Mouse (Mus musculus) retina, adult 2 months (tissue): ENCODE results near the gene B230217C12Rik.

Source experiments
- DNase-seq: peaks from one replicate; pipeline ENCODE4 v3.0.0-alpha.2; 2012; ENCODE audit warnings: low read depth, low spot score

The B230217C12Rik gene

GRCm38 (mm10) chr11:97809235-97810121 lies 31.1 kb upstream of the B230217C12Rik start:
- DNase-seq: no peak

DNA sequence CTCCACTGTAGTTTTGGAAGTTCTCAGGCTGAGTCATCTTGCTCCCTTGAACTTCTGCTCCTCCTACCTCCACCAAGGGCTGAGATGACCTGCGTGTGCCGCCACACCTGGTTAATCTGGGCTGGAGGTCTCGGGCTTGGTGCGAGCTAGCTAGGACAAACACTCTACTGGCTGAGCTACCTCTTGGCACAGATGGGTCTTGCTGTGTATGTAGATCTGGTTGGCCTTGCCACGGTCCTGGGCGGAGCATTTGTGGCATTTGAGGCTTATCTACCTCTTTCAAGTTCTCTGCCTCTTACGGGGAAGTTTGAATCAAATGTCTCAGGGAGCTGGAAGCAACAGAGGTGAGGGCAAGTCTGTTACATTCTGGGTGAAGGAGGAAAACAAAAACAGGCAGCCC lies 30.2 kb upstream of the B230217C12Rik start:
- DNase-seq: no peak

DNA sequence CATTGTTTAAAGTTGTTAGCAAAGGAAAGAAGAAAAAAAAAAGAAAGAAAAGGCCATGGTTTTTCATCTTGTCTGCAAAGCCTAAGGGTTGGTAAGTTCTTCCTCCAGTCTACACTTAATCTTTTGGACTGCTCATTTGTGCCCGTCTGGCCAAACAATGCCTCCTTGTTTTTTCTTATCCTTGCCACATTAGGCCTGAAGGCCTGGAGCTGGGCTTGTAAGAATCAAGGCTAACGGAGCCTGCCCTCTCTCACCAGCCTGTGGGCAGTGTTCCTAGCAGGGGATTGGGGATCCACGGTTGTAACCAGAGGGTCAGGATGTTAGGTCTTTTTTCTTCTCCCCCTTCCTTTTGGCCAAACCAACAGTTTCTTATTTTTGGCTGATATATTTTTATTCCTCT lies 29.6 kb upstream of the B230217C12Rik start:
- DNase-seq: no peak

DNA sequence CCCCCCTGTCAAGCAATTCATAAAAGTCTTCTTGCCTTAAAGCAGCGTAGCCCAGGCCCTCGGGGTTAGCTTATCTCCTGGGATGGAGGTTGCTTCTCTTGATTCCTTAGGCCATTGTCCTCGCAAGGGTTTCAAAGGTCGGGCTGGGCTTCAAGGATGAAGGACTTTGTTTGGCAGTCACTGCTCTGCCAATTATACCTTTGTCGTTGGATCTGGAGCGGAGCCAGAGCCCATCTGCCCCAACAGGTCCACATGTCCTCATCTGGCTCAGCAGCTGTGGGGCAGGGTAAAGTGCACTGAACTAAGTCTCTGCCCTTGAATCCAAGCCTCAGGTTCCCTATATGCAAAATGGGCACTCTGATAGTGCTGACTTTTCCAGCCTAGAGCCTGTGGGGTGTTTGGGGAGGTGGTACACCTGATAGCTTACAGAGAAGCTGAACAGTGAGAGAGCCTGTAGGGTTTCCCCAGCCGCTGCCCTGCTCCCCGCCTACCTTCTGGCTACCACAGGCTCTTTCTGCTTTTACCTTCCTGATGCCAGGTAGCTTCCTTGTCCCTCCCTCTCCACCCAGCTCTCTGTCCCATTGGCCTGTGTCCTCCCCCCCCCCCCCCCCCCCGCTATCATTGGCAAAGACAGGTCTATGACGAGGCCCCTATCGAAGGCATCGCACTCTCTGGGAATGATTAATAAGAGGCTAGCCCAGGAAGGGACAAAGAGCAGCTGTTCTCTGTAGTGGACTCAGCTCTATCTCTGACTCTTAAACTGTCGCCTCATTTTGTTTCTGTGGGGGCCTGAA lies 28.8 kb upstream of the B230217C12Rik start:
- no peak for DNase-seq

- DNase-seq: no peak
Observed at GRCm38 (mm10) chr11:97812491-97812921, 28.1 kb upstream of the B230217C12Rik start.

DNA sequence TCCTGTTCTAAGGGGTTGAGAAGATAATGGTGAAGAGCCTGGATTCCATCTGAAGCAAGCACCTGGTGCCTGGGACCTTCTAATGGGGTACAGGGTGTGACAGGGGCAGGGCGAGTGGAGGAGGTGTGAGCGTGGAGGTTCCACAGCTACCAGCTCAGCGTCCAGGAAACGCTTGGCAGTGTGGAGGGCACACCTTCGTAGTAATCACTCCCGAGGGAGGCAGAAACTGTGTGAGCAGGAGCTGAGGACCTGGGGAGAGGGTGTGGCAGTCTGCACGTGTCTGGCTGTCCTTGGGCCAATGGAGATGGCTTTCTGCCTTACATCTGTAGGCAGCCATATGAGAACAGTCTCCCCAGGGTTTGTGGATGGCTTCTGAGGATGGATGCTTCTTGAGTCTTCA lies 27.5 kb upstream of the B230217C12Rik start:
- no peak for DNase-seq

GRCm38 (mm10) chr11:97813746-97814515 lies 26.6 kb upstream of the B230217C12Rik start:
- no peak for DNase-seq

DNA sequence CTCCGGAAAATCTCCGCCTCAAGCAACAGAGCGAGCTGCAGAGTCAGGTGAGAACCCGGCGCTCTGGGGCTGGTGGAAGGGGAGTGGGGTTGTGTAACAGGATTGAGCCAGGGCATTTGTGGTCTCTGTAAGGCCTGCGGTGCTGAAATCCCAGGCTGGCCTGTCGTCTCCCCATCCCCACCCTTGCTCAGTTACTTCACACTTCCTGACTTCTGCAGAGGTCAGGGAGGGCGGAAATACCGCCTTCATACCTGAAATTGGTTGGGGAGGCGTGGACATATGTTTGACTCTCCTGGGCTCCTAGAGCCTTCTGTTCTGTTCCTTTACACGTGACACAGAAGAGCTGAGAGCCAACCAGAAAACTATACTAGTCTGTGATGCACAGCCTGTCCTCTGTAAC lies 24.8 kb upstream of the B230217C12Rik start:
- no peak for DNase-seq

- no peak for DNase-seq
Observed at GRCm38 (mm10) chr11:97816176-97816575, 24.4 kb upstream of the B230217C12Rik start.

- DNase-seq: no peak
Observed at GRCm38 (mm10) chr11:97816916-97817315, 23.7 kb upstream of the B230217C12Rik start.

- DNase-seq: no peak
Observed at GRCm38 (mm10) chr11:97817379-97817778, 23.2 kb upstream of the B230217C12Rik start.

DNA sequence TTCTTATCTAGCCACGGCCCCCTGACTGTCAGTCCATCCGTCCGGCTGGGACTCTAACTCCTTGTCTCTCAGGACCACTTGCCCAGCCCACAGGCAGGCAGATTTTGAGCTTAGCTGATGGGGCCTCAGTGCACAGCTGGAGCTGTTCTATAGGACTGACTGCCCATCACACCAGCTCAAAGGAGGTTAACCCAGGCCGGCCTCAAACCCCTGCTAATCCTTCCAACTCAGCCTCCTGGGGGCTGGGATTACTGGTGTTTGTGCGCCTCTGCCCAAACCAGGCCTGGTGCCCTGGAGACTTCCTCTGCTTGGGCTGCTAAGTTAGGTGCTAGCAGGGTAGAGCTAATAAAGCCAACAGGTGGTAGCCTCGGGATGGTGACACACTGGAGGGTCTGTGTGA lies 22.6 kb upstream of the B230217C12Rik start:
- no peak for DNase-seq

- DNase-seq: no peak
Observed at GRCm38 (mm10) chr11:97818571-97818970, 22.0 kb upstream of the B230217C12Rik start.

DNA sequence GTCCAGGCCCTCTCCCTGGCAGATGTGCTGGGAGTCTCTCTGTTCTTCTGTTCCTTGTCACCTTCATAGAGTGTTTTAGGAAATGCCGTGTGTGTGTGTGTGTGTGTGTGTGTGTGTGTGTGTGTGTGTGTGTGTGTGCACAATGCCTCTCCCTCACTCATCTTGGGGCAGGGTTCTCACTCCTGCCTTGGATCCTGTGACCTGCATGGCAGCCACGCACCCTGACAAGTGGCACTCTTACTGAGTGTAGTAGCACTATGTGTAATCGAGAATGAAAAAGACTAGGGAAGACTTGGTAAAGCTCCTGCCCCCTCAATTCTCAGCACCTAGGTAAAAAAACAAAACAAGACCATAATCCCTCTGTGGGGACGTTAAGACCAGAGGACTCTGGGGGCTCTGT lies 21.5 kb upstream of the B230217C12Rik start:
- DNase-seq: no peak

DNA sequence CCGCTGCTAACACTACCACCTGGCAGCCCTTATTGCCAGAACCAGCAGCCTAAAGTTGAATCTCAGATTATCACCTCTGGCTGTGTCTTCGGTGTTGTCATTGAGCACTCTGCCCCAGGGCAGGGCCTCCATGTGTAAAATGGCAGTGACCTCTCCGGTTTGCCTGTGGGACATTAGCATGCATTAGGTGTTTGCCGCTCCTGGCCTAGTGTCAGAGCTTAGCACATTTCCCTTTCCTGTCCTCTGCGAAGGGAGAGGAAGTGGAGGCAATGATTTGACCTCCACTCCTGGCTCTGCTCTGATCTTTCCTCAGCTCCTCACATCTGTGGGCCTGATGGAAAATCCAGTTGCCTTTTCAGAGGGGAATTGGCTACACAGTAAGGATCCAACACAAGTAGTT lies 20.7 kb upstream of the B230217C12Rik start:
- DNase-seq: no peak

DNA sequence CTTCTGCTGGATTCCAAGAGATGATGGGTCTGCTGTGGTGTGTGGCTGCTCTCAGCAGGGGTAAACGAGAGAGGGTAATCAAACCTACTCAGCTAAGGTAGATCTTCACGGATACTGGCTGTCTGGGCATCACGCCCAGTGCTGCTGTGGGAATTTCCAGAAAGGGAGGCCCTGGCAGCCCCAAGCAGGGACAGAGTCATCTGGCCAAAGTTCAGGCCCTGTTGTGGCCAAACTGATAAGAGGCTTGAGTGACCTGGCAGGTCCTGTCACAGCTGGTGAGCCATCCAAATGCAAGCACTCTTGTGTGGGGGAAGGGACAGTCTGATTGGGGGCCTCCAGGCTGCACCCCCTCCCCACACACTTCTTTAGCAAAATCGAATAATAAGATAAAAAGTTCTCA lies 19.7 kb upstream of the B230217C12Rik start:
- no peak for DNase-seq

- DNase-seq: no peak
Observed at GRCm38 (mm10) chr11:97821401-97822064, 19.0 kb upstream of the B230217C12Rik start.

DNA sequence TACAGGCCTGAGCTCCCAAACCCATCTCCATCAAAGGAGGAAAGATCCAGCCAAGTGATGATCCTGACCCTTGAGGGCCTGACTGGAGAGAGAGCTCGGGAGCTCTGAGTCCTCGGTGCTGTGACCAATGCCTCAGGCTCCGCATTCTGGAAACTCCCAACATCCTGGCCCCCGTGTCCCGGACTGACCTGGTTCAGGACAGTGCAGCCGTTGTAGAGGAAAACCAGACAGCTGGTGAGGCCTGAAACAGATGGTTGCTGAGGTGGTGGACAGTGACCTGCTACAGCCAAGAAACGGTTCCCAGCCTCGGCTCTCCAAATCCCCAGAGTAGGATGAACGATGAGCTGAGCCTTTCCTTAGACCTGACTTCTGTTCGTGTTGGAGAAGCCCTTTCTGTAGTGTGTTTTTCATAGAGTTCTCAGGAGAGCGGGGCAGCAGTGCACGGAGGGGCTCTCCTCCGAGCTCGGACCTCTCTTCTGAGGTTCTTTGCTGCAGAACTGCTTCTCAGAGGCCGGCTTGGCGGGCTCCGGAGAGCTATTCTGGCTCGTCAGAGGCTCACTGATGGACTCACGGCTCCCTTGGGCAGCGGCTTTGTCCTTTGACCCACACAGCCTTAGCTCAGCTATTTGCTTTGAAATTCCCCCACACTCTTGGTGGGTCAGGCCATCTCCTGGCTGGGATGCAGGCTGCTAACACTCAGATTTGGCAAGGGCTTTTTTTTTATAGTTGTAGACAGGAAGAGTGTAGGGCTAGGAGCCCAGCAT lies 17.6 kb upstream of the B230217C12Rik start:
- DNase-seq: no peak

- no peak for DNase-seq
Observed at GRCm38 (mm10) chr11:97824168-97824567, 16.4 kb upstream of the B230217C12Rik start.

GRCm38 (mm10) chr11:97824895-97825294 lies 15.7 kb upstream of the B230217C12Rik start:
- no peak for DNase-seq

GRCm38 (mm10) chr11:97825295-97825694 lies 15.3 kb upstream of the B230217C12Rik start:
- DNase-seq: no peak
